Mouse (Mus musculus) ES-E14 (cell line): ENCODE measurements at regions not wholly inside any gene's neighbourhood (a gene's known extent, or its start where the extent isn't known, plus 50 kb on each side); places are given as distances from the start of the nearest gene placed in this dataset.
A peak's percentile ranks its signal among the peaks of the same experiment; 100 is the strongest.

Source experiments
- DNase-seq: peaks from one replicate; pipeline ENCODE4 v3.0.0-alpha.2; 2013; ENCODE audit warnings: low read depth, low spot score
- H3K27ac ChIP-seq: 2 replicates; pipeline ENCODE4 v1.5.1; 2012; ENCODE audit warnings: low read depth, mild to moderate bottlenecking, low read length, moderate library complexity, mixed read lengths; ENCODE audit not compliant: poor library complexity, insufficient read depth, severe bottlenecking
- H3K36me3 ChIP-seq: 2 replicates; pipeline ENCODE4 v1.6.1; 2012; ENCODE audit warnings: mild to moderate bottlenecking, low read length, moderate library complexity, mixed read lengths; ENCODE audit not compliant: control insufficient read depth, poor library complexity, insufficient read depth, severe bottlenecking
- H3K4me1 ChIP-seq, 2 experiments: fragments of 150-350 bp in 1 of 2; sonication (generic) in 1 of 2; 2 replicates each; pipeline ENCODE4 v1.6.1; 2012; ENCODE audit warnings: low read length in 2 of 2, mild to moderate bottlenecking in 1 of 2, mixed read lengths in 1 of 2; ENCODE audit not compliant: control insufficient read depth in 2 of 2, insufficient read depth in 2 of 2, poor library complexity in 1 of 2
- H3K4me3 ChIP-seq, 2 experiments: fragments of 150-350 bp in 1 of 2; sonication (generic) in 1 of 2; 2 replicates each; pipeline ENCODE4 v1.5.1; 2012; ENCODE audit warnings: low read length in 2 of 2, low read depth in 1 of 2, mild to moderate bottlenecking in 1 of 2, mixed read lengths in 1 of 2; ENCODE audit not compliant: insufficient read depth in 1 of 2, poor library complexity in 1 of 2, severe bottlenecking in 1 of 2
- H3K9ac ChIP-seq: 2 replicates; pipeline ENCODE4 v1.6.1; 2012; ENCODE audit warnings: low read depth, mild to moderate bottlenecking, low read length, mixed read lengths; ENCODE audit not compliant: poor library complexity, insufficient read depth, severe bottlenecking
- H3K9me3 ChIP-seq: fragments of 150-350 bp; sonication (generic); 2 replicates; pipeline ENCODE4 v1.6.1; 2012; ENCODE audit warnings: low read depth, mild to moderate bottlenecking, low read length; ENCODE audit not compliant: control insufficient read depth, insufficient read depth
- CHD2 ChIP-seq: IDR thresholded peaks from 2 replicates; pipeline ENCODE4 v1.6.1; 2014; ENCODE audit warnings: mild to moderate bottlenecking, low read depth, low read length, inconsistent platforms
- HCFC1 ChIP-seq: IDR thresholded peaks from 2 replicates; pipeline ENCODE4 v1.6.1; 2012; ENCODE audit warnings: low read length, inconsistent platforms, borderline replicate concordance; ENCODE audit not compliant: insufficient read depth
- MAFK ChIP-seq: IDR thresholded peaks from 2 replicates; pipeline ENCODE4 v1.6.1; 2014; ENCODE audit warnings: mild to moderate bottlenecking, low read depth, low read length, inconsistent platforms; ENCODE audit not compliant: insufficient read depth
- ZC3H11A ChIP-seq: IDR thresholded peaks from 2 replicates; pipeline ENCODE4 v1.6.1; 2012; ENCODE audit warnings: low read depth, mild to moderate bottlenecking, inconsistent platforms, low read length, borderline replicate concordance
- ZNF384 ChIP-seq: IDR thresholded peaks from 2 replicates; pipeline ENCODE4 v1.6.1; 2012; ENCODE audit warnings: low read depth, low read length, inconsistent platforms
- in situ Hi-C, 2 experiments: fragments of 600-800 bp; cut with MboI; formaldehyde crosslinking; loops; one replicate each; pipeline ENCODE4 v1.15.1; 2025; ENCODE audit warnings: low sequenced_read_pairs in 2 of 2, inconsistent platforms in 1 of 2; ENCODE audit not compliant: unreplicated experiment in 2 of 2

DNA sequence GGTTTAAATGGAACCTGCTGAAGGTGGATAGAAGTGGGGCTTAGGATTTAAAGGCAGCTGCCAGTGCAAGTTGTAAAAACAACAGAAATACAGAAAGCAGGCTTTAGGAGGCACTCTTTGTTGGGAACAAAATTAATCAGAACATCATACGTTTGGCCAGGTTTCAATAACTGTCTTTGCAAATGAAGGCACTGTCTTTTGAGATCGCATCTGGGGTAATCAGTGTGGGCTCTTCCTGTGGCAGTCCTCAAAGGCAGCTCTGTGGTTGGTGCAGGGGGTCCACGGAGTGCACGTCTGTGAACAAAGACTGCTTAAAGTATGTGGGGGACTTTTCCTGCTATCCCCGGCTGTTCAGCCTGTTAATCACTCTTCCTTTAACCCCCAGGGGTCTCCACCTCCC lies 654.5 kb downstream of the Tmem132b start:
- Histone ChIP-seq H3K4me1 (no peaks in the 10 kb centered on the region), H3K9ac (no peak overlapping the region), H3K9me3 (no peaks in the 10 kb centered on the region), H3K27ac (no peak overlapping the region), H3K4me3 (no peak overlapping the region), H3K36me3 (no peaks in the 10 kb centered on the region)
- TF ChIP-seq CHD2 (no peak), ZC3H11A (no peak), HCFC1 (no peak), ZNF384 (no peak), MAFK (no peak)
- DNase-seq: no peak
- in situ Hi-C loops: no loop called here

DNA sequence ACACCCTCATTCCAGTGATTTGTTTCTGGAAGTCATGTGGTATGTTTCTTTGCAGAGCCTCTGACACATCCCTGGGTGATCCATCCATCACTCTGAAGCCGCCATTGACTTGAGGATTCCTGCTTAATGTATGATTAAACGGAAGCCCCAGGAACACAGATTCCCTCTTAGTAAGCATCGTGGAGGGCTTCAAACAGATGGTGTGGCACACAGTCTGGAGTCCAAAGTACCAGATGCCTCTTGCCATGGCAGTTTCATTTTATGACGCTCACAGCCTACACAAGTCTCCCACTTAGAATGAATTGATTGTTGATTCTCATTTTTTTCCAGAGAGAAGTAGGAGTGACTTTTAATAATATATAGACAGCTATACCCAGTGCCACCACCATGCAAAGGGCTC lies 668.3 kb downstream of the Tmem132b start:
- H3K9ac ChIP-seq: no peak overlapping the region
- H3K36me3 ChIP-seq: no peaks in the 10 kb centered on the region
- no peak for TF ChIP-seq ZNF384
- TF ChIP-seq MAFK: no peak
- TF ChIP-seq HCFC1: no peak
- TF ChIP-seq CHD2: no peak
- no peak for TF ChIP-seq ZC3H11A
- DNase-seq: no peak
- no peak overlapping the region for H3K27ac ChIP-seq
- in situ Hi-C loops: no loop called here
- H3K4me3 ChIP-seq: no peak overlapping the region
- no peaks in the 10 kb centered on the region for H3K4me1 ChIP-seq
- H3K9me3 ChIP-seq: no peaks in the 10 kb centered on the region

DNA sequence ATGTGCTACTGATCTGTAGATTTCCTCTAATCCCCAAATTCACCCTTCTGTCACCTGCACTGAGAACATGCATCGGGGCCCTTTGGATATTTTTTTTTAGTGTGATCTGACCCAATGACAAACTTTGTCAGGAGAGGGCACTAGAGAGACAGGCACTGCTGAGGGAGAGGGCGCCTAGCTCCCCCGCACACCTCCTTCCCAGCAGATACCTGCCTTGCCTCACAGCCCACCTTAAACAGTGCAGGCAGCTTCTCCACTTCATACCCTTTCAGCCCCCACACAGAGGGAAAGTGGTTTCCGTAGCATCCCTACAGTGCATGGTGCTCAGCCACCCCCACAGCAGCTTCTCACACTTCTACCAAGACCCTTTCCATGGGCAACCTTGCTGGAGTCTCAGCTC lies 670.0 kb downstream of the Tmem132b start:
- Histone ChIP-seq H3K4me1 (no peaks in the 10 kb centered on the region), H3K27ac (no peak overlapping the region), H3K36me3 (no peaks in the 10 kb centered on the region), H3K4me3 (no peak overlapping the region), H3K9ac (no peak overlapping the region), H3K9me3 (no peaks in the 10 kb centered on the region)
- TF ChIP-seq CHD2: no peak
- no peak for TF ChIP-seq MAFK
- TF ChIP-seq ZC3H11A: 0 out of 2 replicates have a peak, but pooled peaks have one; percentile 12
- no peak for TF ChIP-seq HCFC1
- peak; percentile 32; the same call in 1 of the 2 replicates for TF ChIP-seq ZNF384
- in situ Hi-C loops: no loop called here
- DNase-seq: peak; percentile 51

DNA sequence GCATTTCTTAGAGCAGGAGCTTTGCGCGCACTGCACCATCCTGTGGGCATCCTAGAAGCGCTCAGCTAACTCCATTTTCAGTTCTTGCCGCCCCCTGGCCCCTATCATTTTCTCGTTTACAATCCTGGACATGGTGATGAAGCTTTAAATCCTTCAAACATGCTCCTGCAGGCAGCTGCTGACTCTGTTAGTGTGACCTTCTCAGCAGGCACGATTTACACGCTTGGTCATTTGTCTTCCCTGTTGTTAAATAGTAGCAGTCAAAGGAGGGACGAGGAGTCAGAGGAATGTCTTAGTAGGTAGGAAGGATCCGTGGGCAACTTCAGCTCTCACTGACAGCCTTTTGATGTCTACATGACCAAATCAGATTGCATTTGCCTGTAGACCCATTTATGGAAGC lies 670.4 kb downstream of the Tmem132b start:
- Histone ChIP-seq H3K9me3 (no peaks in the 10 kb centered on the region), H3K9ac (no peak overlapping the region), H3K27ac (no peak overlapping the region), H3K4me1 (no peaks in the 10 kb centered on the region), H3K36me3 (no peaks in the 10 kb centered on the region), H3K4me3 (no peak overlapping the region)
- in situ Hi-C loops: no loop called here
- no peak for DNase-seq
- TF ChIP-seq ZC3H11A: no peak
- TF ChIP-seq MAFK: no peak
- TF ChIP-seq HCFC1: no peak
- TF ChIP-seq CHD2: no peak
- no peak for TF ChIP-seq ZNF384

DNA sequence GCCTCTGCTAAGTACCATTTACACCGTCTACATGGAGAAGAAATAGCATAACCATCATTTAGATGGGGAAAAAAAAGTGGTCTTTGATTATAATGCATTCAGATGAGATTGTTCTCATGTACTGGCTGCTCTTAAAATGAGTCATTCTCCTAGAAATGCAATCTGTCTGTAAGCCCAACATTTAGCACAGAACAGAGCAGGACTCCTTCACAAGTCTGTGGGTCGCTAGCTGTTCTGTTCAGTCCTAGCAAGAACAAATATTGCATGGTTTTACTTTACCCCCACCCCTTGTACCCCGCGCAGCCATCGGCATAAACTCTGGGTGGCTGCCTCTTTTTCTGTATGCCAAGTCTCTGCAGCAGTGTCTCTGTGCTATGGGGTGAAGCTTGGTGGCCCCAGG lies 685.4 kb downstream of the Tmem132b start:
- H3K27ac ChIP-seq: no peak overlapping the region
- in situ Hi-C loops: no loop called here
- H3K36me3 ChIP-seq: no peaks in the 10 kb centered on the region
- H3K9me3 ChIP-seq: no peaks in the 10 kb centered on the region
- no peak overlapping the region for H3K9ac ChIP-seq
- no peak for TF ChIP-seq CHD2
- TF ChIP-seq ZNF384: no peak
- TF ChIP-seq MAFK: no peak
- TF ChIP-seq HCFC1: no peak
- no peak for TF ChIP-seq ZC3H11A
- H3K4me1 ChIP-seq: peaks cover 0 to 2% of the 10 kb centered on the region in 2 experiments; a peak in 1 of 4 replicates
- DNase-seq: no peak
- no peak overlapping the region for H3K4me3 ChIP-seq
